Mouse (Mus musculus) megakaryocyte, embryonic 14.5 days (primary cell): ENCODE results near the gene Tinf2. TPM values are rescaled to one million over a fixed set of nuclear protein-coding genes. Genes with fewer than 3 reads are reported as not detected.

Source experiments
- H3K27me3 ChIP-seq: replicated peaks from 2 replicates; pipeline ENCODE3; 2012; ENCODE audit warnings: inconsistent platforms
- H3K36me3 ChIP-seq: replicated peaks from 2 replicates; pipeline ENCODE3; 2012; ENCODE audit warnings: low read length, inconsistent platforms, mixed read lengths
- H3K4me1 ChIP-seq: 2 replicates; pipeline ENCODE4 v1.6.1; 2012; ENCODE audit warnings: inconsistent platforms
- H3K4me3 ChIP-seq: replicated peaks from 2 replicates; pipeline ENCODE3; 2012; ENCODE audit warnings: moderate library complexity, mild to moderate bottlenecking, inconsistent platforms
- H3K9me3 ChIP-seq: 2 replicates; pipeline ENCODE4 v1.6.1; 2012; ENCODE audit warnings: inconsistent platforms
- FLI1 ChIP-seq: IDR thresholded peaks from 2 replicates; pipeline ENCODE4 v1.6.1; 2012; ENCODE audit warnings: low read length, inconsistent platforms, mixed read lengths
- GATA1 ChIP-seq: IDR thresholded peaks from 3 replicates; pipeline ENCODE4 v1.6.1; 2012; ENCODE audit warnings: mixed read lengths, low read length, inconsistent platforms, borderline replicate concordance
- polyA plus RNA-seq: library from polyadenylated mRNA; stranded (reverse); fragments of >175 nt; gene quantifications from 2 replicates; pipeline ENCODE4 v1.2.3, GENCODE M21; 2012; ENCODE audit warnings: low replicate concordance; ENCODE audit not compliant: insufficient read depth

Tinf2 gene
- polyA plus RNA-seq, 1 experiment = 18.7 TPM

DNA sequence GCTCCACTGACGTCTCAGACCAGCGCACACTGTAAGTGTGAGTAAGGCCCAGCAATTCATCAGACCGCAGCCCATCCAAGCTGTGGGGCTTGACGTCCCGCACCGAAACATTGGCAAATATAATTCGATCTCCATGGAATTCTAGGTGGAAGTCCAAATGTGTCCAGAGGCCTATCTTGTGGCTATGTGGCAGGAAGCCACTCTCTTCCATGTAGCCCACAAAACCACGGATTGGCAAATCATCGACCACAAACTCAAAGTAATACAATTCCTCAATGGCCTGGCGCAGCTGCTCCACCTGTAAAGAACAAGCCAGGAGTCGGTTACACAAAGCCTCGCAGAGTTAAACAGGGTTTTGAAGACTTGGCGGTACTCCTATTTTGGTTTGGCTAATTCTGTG, 40.3 kb downstream of the Tinf2 start:
- H3K4me1 ChIP-seq = peaks cover 61% of the 10 kb centered on the region
- peaks cover 60% of the 10 kb centered on the region for H3K36me3 ChIP-seq

DNA sequence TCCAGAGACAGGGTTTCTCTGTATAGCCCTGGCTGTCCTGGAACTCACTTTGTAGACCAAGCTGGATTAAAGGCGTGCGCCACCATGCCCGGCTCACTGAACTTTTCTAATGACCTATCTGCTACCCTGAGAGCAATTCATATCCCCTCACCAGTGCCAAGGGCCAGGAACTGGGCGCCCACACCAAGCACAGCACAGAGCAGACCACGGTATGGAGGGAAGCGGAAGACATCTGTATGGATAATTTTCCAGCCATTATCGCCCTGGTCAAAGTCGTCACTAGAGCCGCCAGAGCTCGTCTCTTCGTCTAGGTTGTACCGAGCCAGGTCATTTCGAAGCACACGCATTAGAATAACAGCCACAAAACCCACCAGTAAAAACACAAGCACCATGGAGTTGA, 40.8 kb downstream of the Tinf2 start:
- Histone ChIP-seq H3K27me3 (no peaks in the 10 kb centered on the region), H3K9me3 (no peaks in the 10 kb centered on the region), H3K36me3 (peaks cover 60% of the 10 kb centered on the region), H3K4me3 (no peak overlapping the region), H3K4me1 (peaks cover 61% of the 10 kb centered on the region)
- TF ChIP-seq GATA1 (no peak), FLI1 (no peak)

More for the DNA sequence above, 40.3 kb downstream of the Tinf2 start:
- no peaks in the 10 kb centered on the region for H3K27me3 ChIP-seq
- no peak for TF ChIP-seq FLI1
- no peak for TF ChIP-seq GATA1
- no peaks in the 10 kb centered on the region for H3K9me3 ChIP-seq
- no peak overlapping the region for H3K4me3 ChIP-seq

DNA sequence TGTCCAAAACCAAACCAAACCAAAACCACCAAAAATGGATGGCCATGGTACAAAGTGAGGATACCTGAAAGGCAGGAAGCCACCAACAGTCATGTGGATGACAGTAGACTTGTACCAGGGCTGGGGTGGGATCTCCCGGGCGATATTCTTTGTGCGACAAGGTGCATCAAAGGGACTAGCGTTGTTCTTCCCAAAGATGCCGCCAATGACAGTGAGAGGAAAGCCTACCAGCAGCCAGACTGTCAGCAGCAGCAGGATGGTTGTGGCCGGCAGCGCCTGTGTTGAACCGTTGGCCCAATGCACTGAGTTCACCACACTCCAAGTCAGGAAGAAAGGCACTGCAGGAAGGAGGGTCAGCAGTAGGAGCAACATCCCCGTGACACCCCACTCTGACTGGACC, 43.8 kb downstream of the Tinf2 start, which contains the start of gene Gm49378:
Gm49378 (minus strand) TSS at position 101 of the 400 bp plus-strand sequence.
- Histone ChIP-seq H3K9me3 (no peaks in the 10 kb centered on the region), H3K36me3 (peaks cover 74% of the 10 kb centered on the region), H3K27me3 (no peaks in the 10 kb centered on the region), H3K4me3 (peak within 1 kb of the TSS; percentile 14), H3K4me1 (peaks cover 63% of the 10 kb centered on the region)
- TF ChIP-seq FLI1 (no peak), GATA1 (no peak)

DNA sequence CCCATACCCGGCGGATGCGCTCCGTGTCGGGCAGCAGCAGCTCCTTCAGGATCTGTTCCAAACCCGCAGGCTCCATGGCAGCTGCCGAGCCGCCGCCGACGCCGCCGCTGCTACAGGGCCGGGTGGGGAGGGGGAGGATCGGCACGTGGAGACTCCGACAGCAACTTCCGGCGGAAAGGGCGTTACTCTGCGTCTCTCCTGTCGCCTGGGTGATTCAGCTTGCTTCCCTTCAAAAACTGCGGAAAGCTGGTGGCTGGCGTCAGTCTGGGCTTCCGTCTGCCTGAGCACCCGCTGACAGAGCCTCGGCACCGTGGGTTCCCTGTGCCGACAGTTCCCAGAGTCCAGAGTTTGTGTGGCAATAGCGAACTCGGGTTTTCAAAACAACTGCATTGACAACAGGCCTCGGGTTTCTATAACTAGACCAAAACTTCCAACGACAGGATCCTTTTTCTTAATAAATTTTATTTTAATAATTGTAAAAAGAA, 46.1 kb downstream of the Tinf2 start, which contains the start of gene Ipo4:
Ipo4 (minus strand) TSS at position 435 of the 485 bp plus-strand sequence.
- Histone ChIP-seq H3K9me3 (no peaks in the 10 kb centered on the region), H3K36me3 (peaks cover 84% of the 10 kb centered on the region), H3K4me1 (peaks cover 42% of the 10 kb centered on the region), H3K4me3 (peak within 1 kb of the TSS; percentile 98), H3K27me3 (no peaks in the 10 kb centered on the region)
- TF ChIP-seq FLI1 (no peak), GATA1 (no peak)

DNA sequence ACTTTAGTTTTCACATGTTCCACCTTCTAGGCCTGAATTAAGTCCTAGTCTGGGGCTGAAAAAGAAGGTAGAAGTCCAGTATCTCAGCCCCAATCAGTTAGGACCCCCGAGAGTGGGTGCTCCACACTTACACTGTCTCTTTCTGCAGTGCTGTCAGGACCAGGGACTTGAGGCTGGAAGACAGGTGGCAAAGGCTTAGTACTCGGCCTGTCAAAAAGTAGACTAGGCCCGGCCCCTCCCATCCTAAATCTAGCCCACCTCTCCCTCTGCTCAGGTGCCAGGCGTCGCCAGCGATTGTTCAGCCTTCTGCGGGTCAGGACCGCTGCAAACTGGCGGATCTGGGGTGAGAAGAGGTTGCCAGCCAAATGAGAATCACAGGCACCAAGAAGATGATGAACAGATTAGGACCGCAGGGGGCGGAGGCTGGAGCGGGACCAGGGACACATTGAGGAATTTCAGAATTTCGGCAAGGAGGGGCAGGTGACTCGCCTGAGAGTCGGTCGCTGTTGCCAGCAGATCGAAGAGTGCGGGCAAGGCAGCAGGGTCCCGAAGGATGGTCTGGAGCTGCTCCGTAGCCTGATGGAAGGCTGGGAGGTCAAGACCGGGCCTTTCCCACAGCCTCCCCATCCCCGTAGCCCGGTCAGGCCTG, 46.6 kb downstream of the Tinf2 start:
- Histone ChIP-seq H3K9me3 (no peaks in the 10 kb centered on the region), H3K36me3 (peaks cover 84% of the 10 kb centered on the region), H3K4me3 (peak overlapping the region; percentile 98), H3K4me1 (peaks cover 37% of the 10 kb centered on the region), H3K27me3 (no peaks in the 10 kb centered on the region)
- TF ChIP-seq GATA1 = no peak
- no peak for TF ChIP-seq FLI1

DNA sequence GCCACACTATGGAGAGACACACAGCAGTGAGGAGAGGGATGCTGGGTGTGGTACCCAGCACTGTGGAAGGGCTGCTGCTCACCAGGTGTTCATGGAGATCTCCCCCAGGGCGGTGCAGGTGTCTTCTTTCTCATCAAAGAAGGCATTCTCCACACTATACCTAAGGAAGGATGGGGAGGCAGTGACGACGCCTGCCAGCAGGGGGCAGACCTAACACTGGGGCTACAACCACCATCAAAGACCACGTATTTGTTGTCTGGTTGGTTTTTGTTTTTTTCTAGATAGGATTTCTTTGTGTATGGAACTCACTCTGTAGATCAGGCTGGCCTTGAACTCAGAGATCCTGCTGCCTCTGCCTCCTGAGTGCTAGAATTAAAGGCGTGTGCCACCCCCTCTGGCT, 52.3 kb downstream of the Tinf2 start:
- peaks cover 16% of the 10 kb centered on the region for H3K4me1 ChIP-seq
- no peak overlapping the region for H3K4me3 ChIP-seq
- H3K27me3 ChIP-seq = no peaks in the 10 kb centered on the region
- H3K36me3 ChIP-seq = peaks cover 99% of the 10 kb centered on the region
- TF ChIP-seq GATA1 = no peak
- no peak for TF ChIP-seq FLI1
- no peaks in the 10 kb centered on the region for H3K9me3 ChIP-seq

DNA sequence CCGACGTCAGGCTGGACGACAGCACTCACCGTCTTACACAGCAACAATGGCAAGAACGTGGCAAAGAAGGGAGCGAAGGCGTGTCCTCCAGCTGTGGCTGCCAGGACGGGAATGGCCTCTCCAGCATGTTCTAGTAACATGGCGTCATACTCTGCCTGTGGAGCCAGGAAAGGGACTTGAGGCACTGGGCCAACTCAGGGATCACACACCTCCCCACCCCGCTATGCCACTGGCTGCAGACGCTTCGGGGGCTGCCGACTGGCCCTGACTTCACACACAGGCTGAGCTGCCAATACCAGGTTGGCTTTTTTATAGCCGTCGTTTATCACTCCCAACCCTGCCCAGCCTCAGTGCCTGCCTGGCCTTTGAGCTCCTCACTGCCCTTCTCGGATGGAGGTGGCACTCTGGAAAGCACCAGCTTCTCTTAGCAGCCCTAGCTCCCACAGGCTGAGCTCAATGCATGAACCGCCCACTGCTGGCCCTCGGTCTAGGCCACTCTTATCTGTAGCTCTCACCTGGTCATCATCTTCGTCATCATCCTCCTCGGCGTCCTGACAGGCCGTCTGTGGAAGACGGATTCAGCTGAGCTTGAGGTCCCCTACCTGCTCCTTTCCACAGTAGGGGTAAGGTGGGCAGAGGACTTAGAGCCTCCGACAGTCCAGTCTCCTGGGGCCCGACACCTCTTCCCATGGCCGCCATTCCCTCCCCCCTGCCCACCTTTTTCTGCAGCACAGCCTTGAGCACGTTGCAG, 53.4 kb downstream of the Tinf2 start:
- Histone ChIP-seq H3K27me3 (no peaks in the 10 kb centered on the region), H3K36me3 (peaks cover 97% of the 10 kb centered on the region), H3K4me3 (peak overlapping the region; percentile 0), H3K9me3 (no peaks in the 10 kb centered on the region), H3K4me1 (peaks cover 7% of the 10 kb centered on the region; the same call in 1 of the 2 replicates)
- TF ChIP-seq FLI1 (no peak), GATA1 (no peak)

Other genes starting within 250 kb of the Tinf2 start
- 17.5 and 33.7 TPM in 2 replicates for gene Dhrs4, start 203.1 kb downstream of the Tinf2 start, polyA plus RNA-seq
- gene Carmil3, start 191.2 kb downstream of the Tinf2 start, polyA plus RNA-seq = 1.9 TPM in 1 of 2 replicates, not detected in the other
- not detected in 2 replicates for gene Cpne6, start 171.4 kb downstream of the Tinf2 start, polyA plus RNA-seq
- not detected in 2 replicates for gene Nrl, start 156.8 kb downstream of the Tinf2 start, polyA plus RNA-seq
- 19.1 and 50.7 TPM in 2 replicates for gene Pck2, start 141.6 kb downstream of the Tinf2 start, polyA plus RNA-seq
- 11.5 and 17.6 TPM in 2 replicates for gene Dcaf11, start 121.8 kb downstream of the Tinf2 start, polyA plus RNA-seq
- not detected in 2 replicates for gene A730061H03Rik, start 121.4 kb downstream of the Tinf2 start, polyA plus RNA-seq
- gene Fitm1, start 106.2 kb downstream of the Tinf2 start, polyA plus RNA-seq = not detected in 2 replicates
- 66.3 and 162 TPM in 2 replicates for gene Psme1, start 103.7 kb downstream of the Tinf2 start, polyA plus RNA-seq
- gene Emc9, start 96.5 kb downstream of the Tinf2 start, polyA plus RNA-seq = 2.0 and 18.9 TPM in 2 replicates
- gene Psme2, start 90.7 kb downstream of the Tinf2 start, polyA plus RNA-seq = 23.2 and 78.2 TPM in 2 replicates
- gene Rnf31, start 90.1 kb downstream of the Tinf2 start, polyA plus RNA-seq = 17.1 and 20.4 TPM in 2 replicates
- gene Irf9, start 78.2 kb downstream of the Tinf2 start, polyA plus RNA-seq = 40.0 and 114 TPM in 2 replicates
- 1.4 and 9.7 TPM in 2 replicates for gene Rec8, start 63.8 kb downstream of the Tinf2 start, polyA plus RNA-seq
- gene Ipo4, start 45.9 kb downstream of the Tinf2 start, polyA plus RNA-seq = 12.4 and 38.3 TPM in 2 replicates
- gene Gm49378, start 43.9 kb downstream of the Tinf2 start, polyA plus RNA-seq = 0.64 and 4.9 TPM in 2 replicates
- 5.8 and 9.0 TPM in 2 replicates for gene Tm9sf1, start 38.0 kb downstream of the Tinf2 start, polyA plus RNA-seq
- gene Tssk4, start 31.6 kb downstream of the Tinf2 start, polyA plus RNA-seq = 0.23 TPM in 1 of 2 replicates, not detected in the other
- 3.3 and 20.1 TPM in 2 replicates for gene Mdp1, start 21.3 kb downstream of the Tinf2 start, polyA plus RNA-seq
- 12.5 and 39.5 TPM in 2 replicates for gene Gmpr2, start 9.9 kb downstream of the Tinf2 start, polyA plus RNA-seq
- gene Nedd8, start 9.7 kb downstream of the Tinf2 start, polyA plus RNA-seq = 10.8 and 102 TPM in 2 replicates
- 1.1 and 2.7 TPM in 2 replicates for gene Tgm1, start 32.1 kb upstream of the Tinf2 start, polyA plus RNA-seq
- gene Rabggta, start 40.4 kb upstream of the Tinf2 start, polyA plus RNA-seq = 9.5 and 9.9 TPM in 2 replicates
- gene Dhrs1, start 63.9 kb upstream of the Tinf2 start, polyA plus RNA-seq = 1.2 and 3.7 TPM in 2 replicates
- 18.3 and 25.1 TPM in 2 replicates for gene Nop9, start 63.9 kb upstream of the Tinf2 start, polyA plus RNA-seq
- gene Cideb, start 76.6 kb upstream of the Tinf2 start, polyA plus RNA-seq = 1.5 and 3.3 TPM in 2 replicates
- gene Ltb4r2, start 79.6 kb upstream of the Tinf2 start, polyA plus RNA-seq = 3.2 and 5.6 TPM in 2 replicates
- 24.2 and 36.1 TPM in 2 replicates for gene Ltb4r1, start 84.1 kb upstream of the Tinf2 start, polyA plus RNA-seq
- not detected in 2 replicates for gene Adcy4, start 102.3 kb upstream of the Tinf2 start, polyA plus RNA-seq
- gene Ripk3, start 107.0 kb upstream of the Tinf2 start, polyA plus RNA-seq = 38.4 and 95.9 TPM in 2 replicates
- gene Nfatc4, start 141.3 kb upstream of the Tinf2 start, polyA plus RNA-seq = 0.08 TPM in 1 of 2 replicates, not detected in the other
- gene Nynrin, start 172.2 kb upstream of the Tinf2 start, polyA plus RNA-seq = 0.61 and 1.4 TPM in 2 replicates
- gene Cbln3, start 202.6 kb upstream of the Tinf2 start, polyA plus RNA-seq = 1.2 TPM in 1 of 2 replicates, not detected in the other
- 7.3 and 10.5 TPM in 2 replicates for gene Khnyn, start 203.1 kb upstream of the Tinf2 start, polyA plus RNA-seq
- gene Sdr39u1, start 218.5 kb upstream of the Tinf2 start, polyA plus RNA-seq = 6.6 TPM in 1 of 2 replicates, not detected in the other